Comparison of ENCODE assay signal across 31 mouse cellular contexts in genomic region chr5:49557436-49557835, GRCm38 (mm10). TPM values are rescaled to one million over a fixed set of nuclear protein-coding genes. Genes with fewer than 3 reads are reported as not detected.
"Had no signal": no experiment of that assay in that cellular context is flagged by ENCODE, and none has a peak within 500 bp of the region (broad histone marks: within the 10 kb centered on the region; RNA-seq: fewer than 3 reads in every experiment).

No protein-coding gene starts in this region.

- H3K4me3 ChIP-seq: heart, embryonic 10.5 days; heart, embryonic 12.5 days; heart, embryonic 13.5 days; heart, embryonic 15.5 days; hindbrain, embryonic 10.5 days; hindbrain, embryonic 12.5 days; hindbrain, embryonic 13.5 days; hindbrain, embryonic 15.5 days; intestine, embryonic 15.5 days; kidney, embryonic 15.5 days; layer of hippocampus, adult 2 months; left cerebral cortex, adult 2 months had no signal

- H3K4me1 ChIP-seq: heart, embryonic 10.5 days; heart, embryonic 12.5 days; heart, embryonic 13.5 days; heart, embryonic 15.5 days; hindbrain, embryonic 10.5 days; hindbrain, embryonic 12.5 days; hindbrain, embryonic 13.5 days; hindbrain, embryonic 15.5 days; intestine, embryonic 15.5 days; kidney, embryonic 15.5 days had no signal

- H3K27ac ChIP-seq: heart, embryonic 10.5 days; heart, embryonic 13.5 days; heart, embryonic 15.5 days; hindbrain, embryonic 10.5 days; hindbrain, embryonic 12.5 days; hindbrain, embryonic 13.5 days; hindbrain, embryonic 14.5 days; hindbrain, embryonic 15.5 days; hindbrain, postnatal 0 days; intestine, embryonic 15.5 days; kidney, embryonic 15.5 days; kidney, postnatal 0 days; layer of hippocampus, adult 2 months; left cerebral cortex, adult 2 months had no signal

- H3K36me3 ChIP-seq: heart, embryonic 10.5 days; heart, embryonic 12.5 days; heart, embryonic 13.5 days; heart, embryonic 15.5 days; hindbrain, embryonic 10.5 days; hindbrain, embryonic 12.5 days; hindbrain, embryonic 13.5 days; hindbrain, embryonic 15.5 days; intestine, embryonic 15.5 days; kidney, embryonic 15.5 days had no signal

- DNase-seq: heart, postnatal 10 days; heart, postnatal 14 days; heart, postnatal 36 days; heart, postnatal 4 days; kidney, adult 11 months; kidney, adult 18-20 months; kidney, adult 2 months; kidney, adult 8-10 months; kidney, adult 9 months; kidney, postnatal 10 days; kidney, postnatal 14 days; kidney, postnatal 25 days; kidney, postnatal 36 days; kidney, postnatal 4 days; layer of hippocampus, postnatal 36 days had no signal

- H3K9ac ChIP-seq: heart, embryonic 12.5 days; heart, embryonic 13.5 days; heart, embryonic 15.5 days; hindbrain, embryonic 12.5 days; hindbrain, embryonic 13.5 days; hindbrain, embryonic 14.5 days; hindbrain, embryonic 15.5 days; intestine, embryonic 15.5 days; kidney, embryonic 15.5 days had no signal

- H3K27me3 ChIP-seq: heart, embryonic 12.5 days; heart, embryonic 13.5 days; heart, embryonic 15.5 days; hindbrain, embryonic 12.5 days; hindbrain, embryonic 13.5 days; hindbrain, embryonic 15.5 days; intestine, embryonic 15.5 days; kidney, embryonic 15.5 days had no signal

- H3K9me3 ChIP-seq: heart, embryonic 10.5 days; heart, embryonic 12.5 days; heart, embryonic 13.5 days; heart, embryonic 15.5 days; hindbrain, embryonic 10.5 days; hindbrain, embryonic 12.5 days; hindbrain, embryonic 13.5 days; hindbrain, embryonic 15.5 days; intestine, embryonic 15.5 days; kidney, embryonic 15.5 days had no signal

RNA-seq across cellular contexts. Expression of gene Kcnip4, which starts 32.7 kb away (rescaled TPM):
- total RNA-seq: heart, postnatal 10 days; heart, postnatal 36 days; hematopoietic stem cell, adult 5-6 weeks had no signal
